Mouse (Mus musculus) embryonic fibroblast, embryonic 13.5 days (primary cell): ENCODE data around the gene Slc39a2. TPM values are rescaled to one million over a fixed set of nuclear protein-coding genes. Genes with fewer than 3 reads are reported as not detected.
A peak's percentile ranks its signal among the peaks of the same experiment; 100 is the strongest.
"Not testable (repeated sequence)": the region's sequence is repeated elsewhere in the genome, so short reads cannot be mapped to it uniquely, and the experiment has no call there.

Source experiments
- H3K27ac ChIP-seq: 2 replicates; pipeline ENCODE4 v1.5.1; 2012; ENCODE audit warnings: low read length, control low read depth, inconsistent platforms; ENCODE audit not compliant: insufficient read depth
- H3K4me1 ChIP-seq: 2 replicates; pipeline ENCODE4 v1.6.1; 2011; ENCODE audit warnings: low read length; ENCODE audit not compliant: control insufficient read depth, insufficient read depth
- H3K4me3 ChIP-seq: 2 replicates; pipeline ENCODE4 v1.5.1; 2011; ENCODE audit warnings: mild to moderate bottlenecking, control low read depth, low read length; ENCODE audit not compliant: insufficient read depth
- CTCF ChIP-seq: IDR thresholded peaks from 2 replicates; pipeline ENCODE4 v1.5.1; 2011; ENCODE audit warnings: mild to moderate bottlenecking, control low read depth, low read length, moderate library complexity, borderline replicate concordance; ENCODE audit not compliant: insufficient read depth
- POLR2A ChIP-seq: IDR thresholded peaks from 2 replicates; pipeline ENCODE4 v1.6.1; 2011; ENCODE audit warnings: low read depth, mild to moderate bottlenecking, control low read depth, low read length, moderate library complexity
- polyA plus RNA-seq: library from polyadenylated mRNA; stranded (reverse); fragments of >200 nt; gene quantifications from 2 replicates; pipeline ENCODE4 v1.2.4, GENCODE M21; 2011; ENCODE audit warnings: low read depth; ENCODE audit not compliant: missing spikeins, insufficient read length

Gene Slc39a2
- polyA plus RNA-seq, 1 experiment = 3.2 TPM

- H3K4me1 ChIP-seq = peaks cover 4% of the 10 kb centered on the region; the same call in 1 of the 2 replicates
- H3K4me3 ChIP-seq = peak within 1 kb of the TSS; percentile 55
- no peak within 1 kb of the TSS for H3K27ac ChIP-seq
- TF ChIP-seq POLR2A = no peak
- no peak for TF ChIP-seq CTCF
Observed at GRCm38 (mm10) chr14:51913960-51914762, 21.5 kb downstream of the Slc39a2 start, which contains the start of gene Ndrg2. Gene Ndrg2 (minus strand): TSS chr14:51914158.

- TF ChIP-seq CTCF (no peak), POLR2A (no peak)
- Histone ChIP-seq H3K4me3 (no peak overlapping the region), H3K4me1 (peaks cover 4% of the 10 kb centered on the region; the same call in 1 of the 2 replicates), H3K27ac (no peak overlapping the region)
Observed at GRCm38 (mm10) chr14:51915030-51915429, 22.3 kb downstream of the Slc39a2 start.

GRCm38 (mm10) chr14:51916539-51916938, 23.9 kb downstream of the Slc39a2 start:
- peaks cover 4% of the 10 kb centered on the region; the same call in 1 of the 2 replicates for H3K4me1 ChIP-seq
- no peak for TF ChIP-seq POLR2A
- TF ChIP-seq CTCF = no peak
- H3K4me3 ChIP-seq = no peak overlapping the region
- no peak overlapping the region for H3K27ac ChIP-seq

- Histone ChIP-seq H3K4me1 (peaks cover 4% of the 10 kb centered on the region; the same call in 1 of the 2 replicates), H3K4me3 (no peak within 1 kb of the TSS), H3K27ac (no peak within 1 kb of the TSS)
- TF ChIP-seq CTCF (no peak), POLR2A (no peak)
Observed at GRCm38 (mm10) chr14:51918125-51918524, 25.4 kb downstream of the Slc39a2 start, which contains the start of gene Tppp2. Gene Tppp2 (plus strand): TSS chr14:51918425.

- no peak overlapping the region for H3K4me3 ChIP-seq
- peaks cover 4% of the 10 kb centered on the region; the same call in 1 of the 2 replicates for H3K4me1 ChIP-seq
- H3K27ac ChIP-seq = no peak overlapping the region
- TF ChIP-seq POLR2A (no peak), CTCF (no peak)
Observed at GRCm38 (mm10) chr14:51918966-51919365, 26.3 kb downstream of the Slc39a2 start.

GRCm38 (mm10) chr14:51921759-51922570, 29.3 kb downstream of the Slc39a2 start:
- H3K27ac ChIP-seq = no peak overlapping the region
- H3K4me3 ChIP-seq = no peak overlapping the region
- H3K4me1 ChIP-seq = no peaks in the 10 kb centered on the region
- TF ChIP-seq POLR2A = no peak
- no peak for TF ChIP-seq CTCF

GRCm38 (mm10) chr14:51922571-51922865, 29.8 kb downstream of the Slc39a2 start, which contains the start of gene Rnase13:
Gene Rnase13 (minus strand): TSS chr14:51922773.
- H3K4me1 ChIP-seq = no peaks in the 10 kb centered on the region
- TF ChIP-seq POLR2A = no peak
- TF ChIP-seq CTCF = no peak
- H3K4me3 ChIP-seq = no peak within 1 kb of the TSS
- no peak within 1 kb of the TSS for H3K27ac ChIP-seq

GRCm38 (mm10) chr14:51922910-51923309, 30.2 kb downstream of the Slc39a2 start:
- H3K27ac ChIP-seq = no peak overlapping the region
- no peaks in the 10 kb centered on the region for H3K4me1 ChIP-seq
- H3K4me3 ChIP-seq = no peak overlapping the region
- TF ChIP-seq POLR2A (no peak), CTCF (no peak)

GRCm38 (mm10) chr14:51923492-51923891, 30.8 kb downstream of the Slc39a2 start:
- no peak for TF ChIP-seq POLR2A
- no peak for TF ChIP-seq CTCF
- no peak overlapping the region for H3K27ac ChIP-seq
- H3K4me3 ChIP-seq = no peak overlapping the region
- no peaks in the 10 kb centered on the region for H3K4me1 ChIP-seq

- H3K4me1 ChIP-seq = not testable (repeated sequence)
Observed at GRCm38 (mm10) chr14:51926930-51927329, 34.2 kb downstream of the Slc39a2 start.

More at GRCm38 (mm10) chr14:51926930-51927329, 34.2 kb downstream of the Slc39a2 start:
- H3K27ac ChIP-seq, H3K4me3 ChIP-seq: not testable (repeated sequence)
